Mouse (Mus musculus) E14TG2a.4 (cell line): ENCODE results near the gene Chrna1.

ENCODE experiments used
- CTCF ChIP-seq: conservative IDR thresholded peaks from 2 replicates; pipeline ENCODE4 v1.5.1; 2014; ENCODE audit warnings: low read length
- NANOG ChIP-seq: IDR thresholded peaks from 2 replicates; pipeline ENCODE4 v1.6.1; 2014; ENCODE audit warnings: borderline replicate concordance, low read length, mixed read lengths
- POU5F1 ChIP-seq: IDR thresholded peaks from 2 replicates; pipeline ENCODE4 v1.6.1; 2014; ENCODE audit warnings: low read length, borderline replicate concordance

DNA sequence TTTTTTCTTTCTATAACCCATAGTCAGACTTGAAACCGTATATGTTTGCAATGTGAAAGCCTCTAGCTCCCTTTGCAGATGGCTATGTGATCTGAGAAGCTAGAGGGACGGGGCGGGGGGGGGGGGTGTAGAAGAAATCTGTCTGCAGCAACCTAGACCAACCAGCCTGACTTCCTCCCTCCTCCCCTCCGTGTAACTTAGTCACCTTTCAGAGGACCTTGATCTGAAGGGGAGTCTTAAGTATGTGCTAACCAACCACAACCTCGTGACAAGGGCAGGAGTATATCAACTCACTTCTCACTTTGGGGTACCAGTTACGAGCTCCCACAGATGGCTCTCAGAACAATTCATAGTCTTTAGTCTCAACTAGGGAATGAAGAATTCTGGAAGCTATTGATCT lies 28.3 kb upstream of the Chrna1 start:
- TF ChIP-seq CTCF (no peak), POU5F1 (no peak), NANOG (no peak)
